Mouse (Mus musculus): ENCODE data around the gene Bbc3. TPM values are rescaled to one million over a fixed set of nuclear protein-coding genes. Genes with fewer than 3 reads are reported as not detected.

Gene Bbc3
- polyA plus RNA-seq, 1 experiment from 2014 or later, result 5.9 TPM

DNA sequence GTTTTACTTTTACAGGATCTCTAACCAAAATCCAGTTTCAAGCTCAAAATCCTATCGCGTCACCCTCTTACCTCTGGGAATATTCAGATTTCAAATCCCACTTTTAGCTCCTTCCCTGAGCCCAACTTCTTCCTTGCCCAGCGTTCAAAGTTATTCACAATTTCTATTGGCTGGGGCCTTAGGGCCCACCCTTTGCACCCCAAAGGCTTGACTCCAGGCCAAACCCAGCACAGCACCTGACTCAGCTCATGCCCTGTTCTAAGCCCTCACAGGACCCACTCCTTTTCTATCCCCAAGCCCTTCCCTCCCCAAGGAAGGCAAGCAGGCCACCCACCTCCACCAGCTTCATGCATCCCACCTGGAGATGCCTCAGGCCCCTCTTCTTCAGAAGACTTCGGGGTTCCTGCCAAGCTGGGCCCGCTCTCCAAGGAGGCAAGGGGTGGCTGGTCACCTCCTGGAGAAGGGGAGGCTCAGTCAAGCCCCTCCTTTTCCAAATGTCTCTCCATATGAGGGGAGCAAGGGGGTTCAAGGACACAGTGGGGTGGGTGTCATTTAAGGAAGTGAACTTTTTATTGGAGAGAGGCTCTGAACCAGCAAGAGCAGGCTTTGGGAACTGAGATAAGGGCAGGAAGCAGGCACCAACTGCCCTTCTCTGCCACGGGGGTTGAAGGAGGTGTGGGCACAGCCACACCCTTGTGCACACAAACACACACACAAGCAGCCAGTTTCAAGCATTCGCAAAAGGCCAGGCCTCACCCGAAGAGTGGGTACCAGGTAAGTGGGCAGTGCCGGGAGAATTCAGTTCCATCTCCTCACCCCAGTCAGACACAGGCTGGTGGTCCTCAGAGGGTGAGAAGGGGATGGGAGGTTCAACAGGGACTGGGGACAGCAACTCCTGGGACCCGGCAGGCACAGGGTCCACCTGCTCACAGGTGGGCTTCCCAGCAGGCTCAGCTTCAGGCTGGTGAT, 33.0 kb upstream of the Bbc3 start:
- H3K4me1 ChIP-seq (replicated peaks), result peaks cover 30% of the 10 kb centered on the region
- no peaks in the 10 kb centered on the region for H3K27me3 ChIP-seq (replicated peaks)
- H3K27ac ChIP-seq, result peak overlapping the region; percentile 97
- peaks cover 22% of the 10 kb centered on the region for H3K36me3 ChIP-seq
- WGBS, result 78% methylated on average over 10 of the region's 10 CpGs
- no peak overlapping the region for H3K9ac ChIP-seq
- no peaks in the 10 kb centered on the region for H3K9me3 ChIP-seq
- H3K4me2 ChIP-seq (replicated peaks), result peak overlapping the region; percentile 95; the same call in 1 of the 2 replicates
- ATAC-seq, result no peak
- H3K4me3 ChIP-seq (replicated peaks), result no peak overlapping the region

DNA sequence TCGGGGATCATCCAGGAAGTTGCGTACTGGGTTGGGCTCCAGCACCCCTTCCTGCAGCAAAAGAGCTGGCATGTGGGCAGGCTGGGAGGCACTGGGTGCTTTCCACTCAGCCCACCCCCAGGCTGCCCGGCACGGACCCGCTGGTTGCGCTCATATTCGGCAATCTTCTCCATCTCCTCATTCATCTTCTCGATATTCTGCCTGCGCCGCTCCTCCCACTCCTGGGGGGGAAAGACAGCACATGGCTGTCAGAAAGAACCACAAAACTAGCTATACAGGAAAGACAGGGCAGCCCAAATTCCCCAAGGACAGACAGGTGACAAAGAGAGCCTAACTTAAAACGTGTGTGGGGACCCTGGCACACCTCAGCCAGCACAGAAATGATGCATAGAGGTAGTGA, 27.5 kb upstream of the Bbc3 start:
- H3K4me2 ChIP-seq (replicated peaks), result no peak overlapping the region
- H3K27ac ChIP-seq, result no peak overlapping the region
- H3K4me1 ChIP-seq (replicated peaks), result peaks cover 17% of the 10 kb centered on the region
- no peak overlapping the region for H3K4me3 ChIP-seq (replicated peaks)
- H3K27me3 ChIP-seq (replicated peaks), result no peaks in the 10 kb centered on the region
- ATAC-seq, result no peak
- peaks cover 56% of the 10 kb centered on the region for H3K36me3 ChIP-seq
- H3K9ac ChIP-seq, result no peak overlapping the region
- no peaks in the 10 kb centered on the region for H3K9me3 ChIP-seq
- 85% methylated on average over 11 of the region's 11 CpGs for WGBS

DNA sequence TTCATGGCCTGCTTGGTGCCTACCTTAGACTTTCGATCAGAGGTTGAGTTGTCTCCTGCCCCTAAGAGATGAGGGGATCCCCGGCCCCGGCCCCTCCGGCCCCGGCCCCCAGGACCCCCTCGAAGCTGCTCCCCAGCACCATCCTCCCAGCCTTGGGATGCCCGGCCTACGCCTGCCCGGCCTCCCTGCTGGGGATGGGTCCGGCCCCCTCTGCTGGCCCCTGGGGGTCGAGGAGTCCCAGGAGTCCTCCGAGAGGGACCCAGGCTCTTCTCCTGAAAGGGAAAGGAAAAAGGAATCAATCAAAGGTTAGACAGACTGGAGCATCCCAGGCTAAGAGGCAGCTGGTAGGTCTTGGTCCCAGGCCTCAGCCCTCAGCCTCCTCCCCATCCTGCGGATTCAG, 25.9 kb upstream of the Bbc3 start:
- ATAC-seq, result no peak
- no peak overlapping the region for H3K4me3 ChIP-seq (replicated peaks)
- WGBS, result 93% methylated on average over 13 of the region's 13 CpGs
- H3K4me1 ChIP-seq (replicated peaks), result peaks cover 12% of the 10 kb centered on the region
- no peak overlapping the region for H3K9ac ChIP-seq
- peaks cover 41% of the 10 kb centered on the region for H3K36me3 ChIP-seq
- no peak overlapping the region for H3K4me2 ChIP-seq (replicated peaks)
- H3K27ac ChIP-seq, result no peak overlapping the region
- no peaks in the 10 kb centered on the region for H3K9me3 ChIP-seq
- H3K27me3 ChIP-seq (replicated peaks), result no peaks in the 10 kb centered on the region

DNA sequence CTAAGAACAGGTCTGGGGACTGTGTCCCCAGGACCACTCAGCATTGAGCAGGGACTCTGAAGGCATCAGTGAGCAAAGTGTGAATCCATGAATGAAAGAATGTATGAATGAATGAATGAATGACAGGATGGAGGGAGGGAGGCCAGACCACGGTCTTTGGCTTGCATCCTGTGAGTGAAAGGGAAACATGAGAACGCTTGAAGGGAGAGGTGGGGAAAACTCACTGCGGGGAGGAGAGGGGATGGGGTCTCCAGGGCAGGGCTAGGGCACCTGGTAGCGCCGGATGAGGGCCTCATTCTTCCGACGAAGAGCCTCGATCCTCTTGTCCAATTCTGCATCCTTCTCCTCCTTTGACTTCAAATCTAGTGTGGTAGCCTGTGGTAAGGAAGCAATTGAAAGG, 24.2 kb upstream of the Bbc3 start:
- Histone ChIP-seq H3K9ac (no peak overlapping the region), H3K4me2 (replicated peaks) (no peak overlapping the region), H3K27ac (no peak overlapping the region), H3K27me3 (replicated peaks) (no peaks in the 10 kb centered on the region), H3K4me3 (replicated peaks) (no peak overlapping the region), H3K4me1 (replicated peaks) (peaks cover 12% of the 10 kb centered on the region), H3K9me3 (no peaks in the 10 kb centered on the region), H3K36me3 (peaks cover 35% of the 10 kb centered on the region)
- 93% methylated on average over 8 of the region's 8 CpGs for WGBS
- ATAC-seq, result no peak

DNA sequence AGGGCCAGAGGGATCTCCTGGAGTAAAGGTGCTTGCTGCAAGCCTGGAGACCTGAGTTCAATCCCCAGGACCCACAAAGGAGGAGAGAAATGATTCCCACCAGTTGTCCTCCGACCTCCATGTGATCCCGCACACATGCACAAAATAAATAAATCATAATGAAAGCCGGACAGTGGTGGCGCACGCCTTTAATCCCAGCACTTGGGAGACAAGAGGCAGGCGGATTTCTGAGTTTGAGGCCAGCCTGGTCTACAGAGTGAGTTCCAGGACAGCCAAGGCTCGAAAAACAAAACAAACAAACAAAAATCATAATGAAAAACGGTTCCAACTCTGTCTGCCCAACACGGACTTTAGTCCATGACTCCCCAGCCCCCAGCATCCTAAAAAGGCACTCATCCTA, 23.3 kb upstream of the Bbc3 start:
- Histone ChIP-seq H3K9me3 (no peaks in the 10 kb centered on the region), H3K4me3 (replicated peaks) (peak overlapping the region; percentile 62), H3K9ac (no peak overlapping the region), H3K27me3 (replicated peaks) (no peaks in the 10 kb centered on the region), H3K36me3 (peaks cover 35% of the 10 kb centered on the region), H3K4me2 (replicated peaks) (peak overlapping the region; percentile 64), H3K27ac (peak overlapping the region; percentile 70), H3K4me1 (replicated peaks) (peaks cover 12% of the 10 kb centered on the region)
- no peak for ATAC-seq
- 48% methylated on average over 9 of the region's 9 CpGs for WGBS

DNA sequence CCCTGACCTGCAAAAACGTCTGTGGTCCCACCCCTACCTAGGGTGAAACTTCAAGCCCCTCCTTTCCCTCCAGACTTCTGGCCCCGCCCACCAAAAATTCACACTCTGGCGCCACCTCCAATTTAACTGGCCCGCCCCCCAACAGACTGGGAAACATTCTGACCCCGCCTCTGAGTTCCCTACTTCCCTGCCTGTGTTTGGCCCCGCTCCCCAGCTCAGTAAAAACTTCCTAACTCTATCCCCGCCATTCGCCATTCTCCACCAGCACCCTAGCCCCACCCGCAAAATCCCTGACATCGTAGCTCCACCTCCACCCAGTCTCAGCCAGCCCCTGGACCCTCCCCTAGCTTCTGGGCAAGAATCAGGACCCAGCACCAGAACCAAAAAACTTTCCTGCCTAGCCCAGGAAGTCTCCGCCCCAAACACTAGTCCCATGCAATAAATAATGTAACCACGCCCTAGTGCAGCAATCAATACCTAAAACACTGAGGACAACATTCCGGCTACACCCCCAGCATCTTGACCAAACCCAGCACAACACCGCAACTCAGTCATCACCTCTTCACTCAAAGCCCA, 22.7 kb upstream of the Bbc3 start:
- H3K4me3 ChIP-seq (replicated peaks), result peak overlapping the region; percentile 62
- peak; percentile 72 for ATAC-seq
- 3% methylated on average over 14 of the region's 14 CpGs for WGBS

DNA sequence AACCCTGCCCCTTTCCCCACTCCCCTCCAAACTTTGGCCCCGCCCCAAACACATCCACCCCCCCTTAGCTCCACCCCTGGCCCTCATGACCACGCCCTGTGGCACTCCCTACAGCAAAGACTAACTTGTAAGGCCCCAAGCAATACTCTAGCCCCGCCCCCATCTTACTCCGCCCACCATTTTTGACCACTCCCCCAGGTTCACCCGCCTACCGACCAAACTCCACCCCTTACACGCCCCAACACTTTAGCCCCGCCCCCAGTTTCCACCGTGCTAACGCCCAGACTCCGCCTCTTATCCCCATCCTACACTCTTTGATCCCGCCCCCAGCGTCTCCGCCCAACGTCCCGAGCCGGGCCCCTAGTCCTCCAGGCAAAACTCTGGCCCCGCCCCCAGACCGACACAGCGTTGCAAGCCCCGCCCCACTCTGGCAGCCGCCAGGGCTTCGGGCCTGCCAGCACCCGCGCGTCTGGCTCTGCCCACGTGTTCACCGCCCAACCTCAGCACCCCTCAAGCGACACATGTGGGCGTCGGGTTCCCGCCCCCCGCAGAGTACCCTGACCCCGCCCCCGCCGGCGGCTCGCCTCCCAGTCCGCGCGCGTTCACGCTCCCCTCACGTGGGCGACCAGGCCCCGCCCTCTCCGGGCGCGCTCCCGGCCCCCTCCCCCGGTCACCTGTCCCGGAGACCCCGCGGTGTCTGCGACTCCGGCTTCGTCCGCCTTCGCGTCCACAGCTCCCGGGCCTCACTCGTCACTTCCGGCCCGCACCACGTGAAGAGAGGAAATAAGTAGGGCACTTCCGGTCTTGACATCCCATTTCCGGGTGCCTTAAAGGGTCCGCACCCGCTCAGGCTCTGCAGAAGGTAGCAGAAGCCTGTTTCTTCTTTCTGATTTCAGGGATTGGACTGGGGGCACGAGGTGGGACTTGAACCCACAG, 21.9 kb upstream of the Bbc3 start, which contains the start of gene Ccdc9:
Ccdc9 (minus strand) TSS at position 770 of the 936 bp plus-strand sequence.
- Histone ChIP-seq H3K27me3 (replicated peaks) (no peaks in the 10 kb centered on the region), H3K4me1 (replicated peaks) (peaks cover 12% of the 10 kb centered on the region), H3K4me2 (replicated peaks) (peak within 1 kb of the TSS; percentile 64), H3K4me3 (replicated peaks) (peak within 1 kb of the TSS; percentile 62), H3K9me3 (no peaks in the 10 kb centered on the region), H3K36me3 (peaks cover 25% of the 10 kb centered on the region), H3K9ac (peak within 1 kb of the TSS; percentile 64), H3K27ac (peak within 1 kb of the TSS; percentile 95)
- WGBS, result under 1% methylated on average over 70 of the region's 70 CpGs
- peak; percentile 93 for ATAC-seq

More for the DNA sequence above, 22.7 kb upstream of the Bbc3 start:
- Histone ChIP-seq H3K36me3 (peaks cover 32% of the 10 kb centered on the region), H3K9me3 (no peaks in the 10 kb centered on the region), H3K27me3 (replicated peaks) (no peaks in the 10 kb centered on the region), H3K4me2 (replicated peaks) (peak overlapping the region; percentile 64), H3K9ac (no peak overlapping the region), H3K4me1 (replicated peaks) (peaks cover 12% of the 10 kb centered on the region), H3K27ac (peak overlapping the region; percentile 70; the same call in 1 of the 2 replicates)

DNA sequence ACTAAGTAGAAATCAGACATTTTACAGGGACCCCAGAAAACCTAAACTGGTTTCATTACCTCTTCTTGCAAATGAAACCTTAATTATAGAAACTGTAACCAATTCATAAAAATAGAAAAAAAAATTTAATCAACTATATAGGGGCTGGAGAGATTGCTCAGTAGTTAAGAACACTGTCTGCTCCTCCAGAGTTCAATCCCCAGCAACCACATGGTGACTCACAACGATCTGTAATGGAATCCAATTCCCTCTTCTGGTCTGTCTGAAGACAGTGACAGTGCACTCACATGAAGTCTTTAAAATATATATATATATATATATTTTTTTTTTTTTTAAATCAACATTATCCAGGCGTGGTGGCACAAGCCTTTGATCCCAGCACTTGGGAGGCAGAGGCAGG, 21.2 kb upstream of the Bbc3 start:
- Histone ChIP-seq H3K27ac (peak overlapping the region; percentile 95), H3K4me1 (replicated peaks) (peaks cover 12% of the 10 kb centered on the region), H3K36me3 (peaks cover 17% of the 10 kb centered on the region), H3K9me3 (no peaks in the 10 kb centered on the region), H3K4me2 (replicated peaks) (peak overlapping the region; percentile 64), H3K9ac (no peak overlapping the region; the same call in 1 of the 2 replicates), H3K4me3 (replicated peaks) (peak overlapping the region; percentile 62), H3K27me3 (replicated peaks) (no peaks in the 10 kb centered on the region)
- 77% methylated on average over 2 of the region's 2 CpGs for WGBS
- ATAC-seq, result no peak

DNA sequence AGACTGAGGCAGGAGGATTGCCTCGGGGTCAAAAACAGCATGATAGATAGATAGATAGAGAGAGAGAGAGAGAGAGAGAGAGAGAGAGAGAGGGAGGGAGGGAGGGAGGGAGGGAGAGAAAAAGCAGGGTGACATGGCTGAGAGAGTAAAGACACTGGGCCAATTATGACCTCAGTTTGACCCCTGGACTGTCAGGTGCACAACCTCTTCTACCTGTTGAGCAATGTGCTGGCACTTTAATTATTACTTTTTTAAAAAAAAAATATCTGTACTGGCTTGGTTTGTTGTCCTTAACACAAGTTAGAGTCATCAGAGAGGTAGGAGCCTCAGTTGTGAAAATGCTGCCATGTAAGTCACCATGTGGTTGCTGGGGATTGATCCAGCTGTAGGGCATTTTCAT, 20.4 kb upstream of the Bbc3 start:
- Histone ChIP-seq H3K4me2 (replicated peaks) (no peak overlapping the region), H3K4me1 (replicated peaks) (peaks cover 12% of the 10 kb centered on the region), H3K9me3 (no peaks in the 10 kb centered on the region), H3K27ac (no peak overlapping the region), H3K27me3 (replicated peaks) (no peaks in the 10 kb centered on the region), H3K4me3 (replicated peaks) (no peak overlapping the region), H3K36me3 (peaks cover 11% of the 10 kb centered on the region), H3K9ac (no peak overlapping the region)
- 61% methylated on average over 1 of the region's 1 CpGs for WGBS
- no peak for ATAC-seq

DNA sequence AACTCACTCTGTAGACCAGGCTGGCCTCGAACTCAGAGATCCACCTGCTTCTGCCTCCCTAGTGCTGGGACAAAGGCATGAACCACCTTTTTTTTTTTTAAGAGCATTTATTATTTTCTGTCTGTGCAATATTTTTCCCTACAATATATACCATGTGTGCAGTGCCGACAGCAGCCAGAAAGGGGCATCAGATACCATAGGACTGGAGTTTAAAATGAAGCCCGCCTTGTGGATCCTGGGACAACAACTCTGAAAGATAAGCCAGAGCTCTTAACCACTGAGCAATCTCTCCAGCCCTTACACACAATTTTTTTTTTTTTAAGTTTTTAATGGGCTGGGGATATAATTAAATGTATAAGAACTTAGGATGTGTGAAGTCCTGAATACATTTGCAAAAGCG, 13.8 kb upstream of the Bbc3 start:
- H3K4me1 ChIP-seq (replicated peaks), result peaks cover 17% of the 10 kb centered on the region
- H3K9me3 ChIP-seq, result no peaks in the 10 kb centered on the region
- WGBS, result 29% methylated on average over 4 of the region's 4 CpGs
- no peak overlapping the region for H3K9ac ChIP-seq
- ATAC-seq, result peak; percentile 48
- H3K4me2 ChIP-seq (replicated peaks), result peak overlapping the region; percentile 97
- H3K4me3 ChIP-seq (replicated peaks), result peak overlapping the region; percentile 54; the same call in 1 of the 2 replicates
- peak overlapping the region; percentile 86; the same call in 1 of the 2 replicates for H3K27ac ChIP-seq
- no peaks in the 10 kb centered on the region for H3K27me3 ChIP-seq (replicated peaks)
- H3K36me3 ChIP-seq, result no peaks in the 10 kb centered on the region

DNA sequence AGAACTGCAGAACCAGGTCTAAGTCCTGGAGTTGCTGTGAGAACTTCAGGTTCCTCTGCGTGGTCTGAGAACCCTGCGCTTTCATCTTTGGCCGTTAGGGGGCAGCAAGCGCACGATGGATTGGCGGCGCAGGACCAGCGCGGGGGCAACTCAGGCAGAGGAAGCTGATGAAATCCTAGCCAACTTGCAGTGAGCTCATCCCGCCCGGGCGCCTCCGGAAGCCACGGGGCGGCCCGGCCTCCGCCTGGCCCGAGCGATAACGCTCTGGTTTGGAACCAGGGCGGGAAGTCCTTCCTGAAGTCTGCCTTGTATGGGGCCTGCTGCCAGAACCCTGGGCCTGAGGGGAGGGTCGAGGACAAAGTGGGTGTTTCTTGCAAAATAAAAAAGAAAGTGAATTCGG, 13.4 kb upstream of the Bbc3 start:
- Histone ChIP-seq H3K9ac (peak overlapping the region; percentile 29), H3K36me3 (no peaks in the 10 kb centered on the region), H3K27ac (peak overlapping the region; percentile 86), H3K4me1 (replicated peaks) (peaks cover 22% of the 10 kb centered on the region), H3K4me3 (replicated peaks) (peak overlapping the region; percentile 54), H3K4me2 (replicated peaks) (peak overlapping the region; percentile 97), H3K9me3 (no peaks in the 10 kb centered on the region), H3K27me3 (replicated peaks) (no peaks in the 10 kb centered on the region)
- peak; percentile 88 for ATAC-seq
- under 1% methylated on average over 23 of the region's 23 CpGs for WGBS

All from intestine, embryonic 15.5 days (tissue).